Mouse (Mus musculus): ENCODE data around the gene Zfp217. TPM values are rescaled to one million over a fixed set of nuclear protein-coding genes. Genes with fewer than 3 reads are reported as not detected.

Zfp217 gene
- total and polyA plus RNA-seq, 3 experiments: 5.3 to 12.1 (median 10.0) TPM

DNA sequence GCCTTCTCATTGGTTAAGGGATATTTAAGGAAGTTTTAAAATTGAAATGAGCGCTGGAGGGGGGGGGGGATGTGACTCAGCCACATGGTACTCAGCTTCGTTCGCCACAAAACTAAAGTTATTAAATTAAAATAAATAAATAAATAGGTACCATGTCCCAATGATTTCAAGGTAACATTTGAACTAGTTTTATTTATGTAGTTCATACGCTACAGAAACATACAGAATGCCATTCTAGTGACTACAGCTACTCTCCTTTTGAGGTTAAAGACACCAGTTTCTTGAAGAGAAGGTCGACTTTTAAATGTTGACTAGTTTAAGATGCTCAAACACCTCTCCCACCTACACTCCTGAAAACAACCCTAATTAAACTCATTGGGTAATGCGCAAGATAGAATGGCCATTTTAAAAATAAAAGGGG is 6.4 kb upstream of the Zfp217 start:
- H3K4me1 ChIP-seq (ENCODE audit: control insufficient read depth in 1 of 2, insufficient read depth in 2 of 2): peaks cover 0 to 40% of the 10 kb centered on the region in 2 experiments; a peak in 3 of 4 replicates
- dilution Hi-C loops (cut with MboI; ENCODE audit: extremely low pct_ligation_motif_present, extremely low pct_unique_long_range_greater_than_20kb, low sequenced_read_pairs): no loop called here
- H3K9me3 ChIP-seq (replicated peaks; ENCODE audit: low read length): no peaks in the 10 kb centered on the region
- TF ChIP-seq EP300 (IDR thresholded peaks at IDR 0.05; ENCODE audit: low read length): no peak
- no peak for TF ChIP-seq RAD21 (IDR thresholded peaks at IDR 0.05; ENCODE audit: low read depth, low read length)
- no peak for TF ChIP-seq MXI1 (IDR thresholded peaks at IDR 0.05; ENCODE audit: low read depth, low read length)
- no peak for TF ChIP-seq JUND (conservative IDR thresholded peaks at IDR 0.05; ENCODE audit: low read depth, low read length)
- no peak for TF ChIP-seq IRF4 (IDR thresholded peaks at IDR 0.05; ENCODE audit: low read depth, low read length)
- TF ChIP-seq ZKSCAN1 (IDR thresholded peaks at IDR 0.05; ENCODE audit: borderline replicate concordance, low read depth, low read length): no peak
- no peak; the same call in 1 of the 2 replicates for TF ChIP-seq MAFK (IDR thresholded peaks at IDR 0.05; ENCODE audit: insufficient replicate concordance, low read length)
- no peak for TF ChIP-seq ETS1 (conservative IDR thresholded peaks at IDR 0.05; ENCODE audit: low read depth, low read length)
- 0 out of 2 replicates have a peak, but pooled peaks have one; percentile 5 for TF ChIP-seq MAZ (IDR thresholded peaks at IDR 0.05; ENCODE audit: low read depth, low read length)
- TF ChIP-seq RCOR1 (conservative IDR thresholded peaks at IDR 0.05; ENCODE audit: low read depth, low read length): no peak
- peak; percentile 59 for TF ChIP-seq MAX (IDR thresholded peaks at IDR 0.05; ENCODE audit: low read length)
- TF ChIP-seq USF1 (IDR thresholded peaks at IDR 0.05; ENCODE audit: low read depth, low read length): no peak
- TF ChIP-seq SMC3 (IDR thresholded peaks at IDR 0.05; ENCODE audit: low read depth, low read length): no peak
- no peak for TF ChIP-seq ELF1 (IDR thresholded peaks at IDR 0.05; ENCODE audit: low read depth, low read length)
- no peak for TF ChIP-seq UBTF (IDR thresholded peaks at IDR 0.05; ENCODE audit: low read depth, low read length)
- no peak; the same call in 1 of the 2 replicates for TF ChIP-seq CHD1 (IDR thresholded peaks at IDR 0.05; ENCODE audit: low read depth, low read length)
- TF ChIP-seq JUN (IDR thresholded peaks at IDR 0.05; ENCODE audit: insufficient read depth, low read depth, low read length): no peak
- TF ChIP-seq ZC3H11A (IDR thresholded peaks at IDR 0.05; ENCODE audit: low read depth, low read length): no peak
- TF ChIP-seq POLR2A (IDR thresholded peaks at IDR 0.05; ENCODE audit: low read depth, low read length): no peak
- TF ChIP-seq TCF12 (IDR thresholded peaks at IDR 0.05; ENCODE audit: low read depth, low read length): no peak
- TF ChIP-seq KAT2A (IDR thresholded peaks at IDR 0.05; ENCODE audit: insufficient replicate concordance, low read length): no peak
- TF ChIP-seq POLR2AphosphoS2 (IDR thresholded peaks at IDR 0.05; ENCODE audit: low read depth, low read length): peak; percentile 56; the same call in 1 of the 2 replicates
- no peak for TF ChIP-seq NELFE (IDR thresholded peaks at IDR 0.05; ENCODE audit: low read depth, low read length)
- no peak for TF ChIP-seq CTCF (conservative IDR thresholded peaks at IDR 0.05 in 1 of 2, IDR thresholded peaks at IDR 0.05 in 1 of 2; ENCODE audit: low read depth in 2 of 2, low read length in 2 of 2)
- TF ChIP-seq SIN3A (IDR thresholded peaks at IDR 0.05; ENCODE audit: low read length): peak; percentile 16; the same call in 1 of the 2 replicates
- 0 out of 2 replicates have a peak, but pooled peaks have one; percentile 6 for TF ChIP-seq TBP (conservative IDR thresholded peaks at IDR 0.05; ENCODE audit: low read depth, low read length)
- no peak; the same call in 1 of the 2 replicates for TF ChIP-seq MEF2A (IDR thresholded peaks at IDR 0.05; ENCODE audit: borderline replicate concordance, low read depth, low read length)
- TF ChIP-seq MYC (IDR thresholded peaks at IDR 0.05; ENCODE audit: low read depth, low read length): peak; percentile 82; the same call in 1 of the 2 replicates
- no peak for TF ChIP-seq NRF1 (IDR thresholded peaks at IDR 0.05; ENCODE audit: low read depth, low read length)
- H3K4me3 ChIP-seq (replicated peaks in 1 of 3; ENCODE audit: low read depth in 2 of 3, low read length in 2 of 3, poor library complexity in 1 of 3): peak overlapping the region in 1 of 3 experiments; percentile 8
- peak overlapping the region; percentile 85 for H3K4me2 ChIP-seq (ENCODE audit: insufficient read depth, low read depth, poor library complexity, severe bottlenecking)
- no peak for DNase-seq (ENCODE audit: extremely low read depth)
- no peaks in the 10 kb centered on the region for H3K79me2 ChIP-seq (replicated peaks; ENCODE audit: control insufficient read depth, extremely low read depth, insufficient read depth, poor library complexity, severe bottlenecking)
- no peaks in the 10 kb centered on the region for H3K36me3 ChIP-seq (replicated peaks in 1 of 2; ENCODE audit: control insufficient read depth in 1 of 2, insufficient read depth in 1 of 2, low read length in 1 of 2)
- no peaks in the 10 kb centered on the region for H3K27me3 ChIP-seq (replicated peaks)
- peak overlapping the region; percentile 70; the same call in 1 of the 2 replicates for H3K27ac ChIP-seq (ENCODE audit: insufficient read depth, low read depth)
- in situ Hi-C loops (cut with MboI; ENCODE audit: low pct_ligation_motif_present, low pct_unique_long_range_greater_than_20kb, low sequenced_read_pairs): no loop called here
- H3K9ac ChIP-seq (ENCODE audit: insufficient read depth, low read depth): peak overlapping the region; percentile 77

Data from CH12.LX (cell line).